Mouse (Mus musculus): ENCODE measurements at regions not wholly inside any gene's neighbourhood (a gene's known extent, or its start where the extent isn't known, plus 50 kb on each side); places are given as distances from the start of the nearest gene placed in this dataset.

- no peaks in the 10 kb centered on the region for H3K36me3 ChIP-seq (ENCODE audit: control insufficient read depth, insufficient read depth, low read length)
- no peaks in the 10 kb centered on the region for H3K27me3 ChIP-seq (ENCODE audit: control insufficient read depth, insufficient read depth, low read length)
- H3K27ac ChIP-seq (ENCODE audit: control insufficient read depth, insufficient read depth, low read depth, low read length), result no peak overlapping the region
- no peak overlapping the region for H3K4me3 ChIP-seq (ENCODE audit: control insufficient read depth, low read depth, low read length)
- no peak for TF ChIP-seq CTCF (IDR thresholded peaks at IDR 0.05; ENCODE audit: control insufficient read depth, insufficient read depth, insufficient replicate concordance, low read depth, low read length)
- TF ChIP-seq POLR2A (IDR thresholded peaks at IDR 0.05; ENCODE audit: control insufficient read depth, low read depth, low read length), result no peak
- H3K4me1 ChIP-seq (ENCODE audit: control insufficient read depth, insufficient read depth, low read length), result no peaks in the 10 kb centered on the region
Measured at GRCm38 (mm10) chr11:20993580-20993979, 97.5 kb upstream of the Peli1 start.

- TF ChIP-seq POLR2A (IDR thresholded peaks at IDR 0.05; ENCODE audit: control insufficient read depth, low read depth, low read length) (no peak), CTCF (IDR thresholded peaks at IDR 0.05; ENCODE audit: control insufficient read depth, insufficient read depth, insufficient replicate concordance, low read depth, low read length) (no peak)
- no peaks in the 10 kb centered on the region for H3K36me3 ChIP-seq (ENCODE audit: control insufficient read depth, insufficient read depth, low read length)
- H3K4me1 ChIP-seq (ENCODE audit: control insufficient read depth, insufficient read depth, low read length), result no peaks in the 10 kb centered on the region
- no peak overlapping the region for H3K4me3 ChIP-seq (ENCODE audit: control insufficient read depth, low read depth, low read length)
- no peaks in the 10 kb centered on the region for H3K27me3 ChIP-seq (ENCODE audit: control insufficient read depth, insufficient read depth, low read length)
- no peak overlapping the region for H3K27ac ChIP-seq (ENCODE audit: control insufficient read depth, insufficient read depth, low read depth, low read length)
Measured at GRCm38 (mm10) chr11:21001400-21001799, 89.7 kb upstream of the Peli1 start.

- no peaks in the 10 kb centered on the region for H3K36me3 ChIP-seq (ENCODE audit: control insufficient read depth, insufficient read depth, low read length)
- TF ChIP-seq POLR2A (IDR thresholded peaks at IDR 0.05; ENCODE audit: control insufficient read depth, low read depth, low read length), result no peak
- TF ChIP-seq CTCF (IDR thresholded peaks at IDR 0.05; ENCODE audit: control insufficient read depth, insufficient read depth, insufficient replicate concordance, low read depth, low read length), result no peak
- H3K27ac ChIP-seq (ENCODE audit: control insufficient read depth, insufficient read depth, low read depth, low read length), result no peak overlapping the region
- no peak overlapping the region for H3K4me3 ChIP-seq (ENCODE audit: control insufficient read depth, low read depth, low read length)
- no peaks in the 10 kb centered on the region for H3K4me1 ChIP-seq (ENCODE audit: control insufficient read depth, insufficient read depth, low read length)
- no peaks in the 10 kb centered on the region for H3K27me3 ChIP-seq (ENCODE audit: control insufficient read depth, insufficient read depth, low read length)
Measured at GRCm38 (mm10) chr11:21007222-21007621, 83.9 kb upstream of the Peli1 start.

GRCm38 (mm10) chr11:21009505-21009904, 81.6 kb upstream of the Peli1 start:
- Histone ChIP-seq H3K36me3 (ENCODE audit: control insufficient read depth, insufficient read depth, low read length) (no peaks in the 10 kb centered on the region), H3K27ac (ENCODE audit: control insufficient read depth, insufficient read depth, low read depth, low read length) (no peak overlapping the region), H3K27me3 (ENCODE audit: control insufficient read depth, insufficient read depth, low read length) (no peaks in the 10 kb centered on the region), H3K4me1 (ENCODE audit: control insufficient read depth, insufficient read depth, low read length) (no peaks in the 10 kb centered on the region), H3K4me3 (ENCODE audit: control insufficient read depth, low read depth, low read length) (no peak overlapping the region)
- TF ChIP-seq POLR2A (IDR thresholded peaks at IDR 0.05; ENCODE audit: control insufficient read depth, low read depth, low read length) (no peak), CTCF (IDR thresholded peaks at IDR 0.05; ENCODE audit: control insufficient read depth, insufficient read depth, insufficient replicate concordance, low read depth, low read length) (no peak)

GRCm38 (mm10) chr11:21010867-21011266, 80.2 kb upstream of the Peli1 start:
- Histone ChIP-seq H3K4me3 (ENCODE audit: control insufficient read depth, low read depth, low read length) (no peak overlapping the region), H3K36me3 (ENCODE audit: control insufficient read depth, insufficient read depth, low read length) (no peaks in the 10 kb centered on the region), H3K27ac (ENCODE audit: control insufficient read depth, insufficient read depth, low read depth, low read length) (no peak overlapping the region), H3K4me1 (ENCODE audit: control insufficient read depth, insufficient read depth, low read length) (no peaks in the 10 kb centered on the region), H3K27me3 (ENCODE audit: control insufficient read depth, insufficient read depth, low read length) (no peaks in the 10 kb centered on the region)
- no peak for TF ChIP-seq CTCF (IDR thresholded peaks at IDR 0.05; ENCODE audit: control insufficient read depth, insufficient read depth, insufficient replicate concordance, low read depth, low read length)
- TF ChIP-seq POLR2A (IDR thresholded peaks at IDR 0.05; ENCODE audit: control insufficient read depth, low read depth, low read length), result no peak

- TF ChIP-seq POLR2A (IDR thresholded peaks at IDR 0.05; ENCODE audit: control insufficient read depth, low read depth, low read length) (no peak), CTCF (IDR thresholded peaks at IDR 0.05; ENCODE audit: control insufficient read depth, insufficient read depth, insufficient replicate concordance, low read depth, low read length) (no peak)
- Histone ChIP-seq H3K36me3 (ENCODE audit: control insufficient read depth, insufficient read depth, low read length) (no peaks in the 10 kb centered on the region), H3K4me3 (ENCODE audit: control insufficient read depth, low read depth, low read length) (no peak overlapping the region), H3K27me3 (ENCODE audit: control insufficient read depth, insufficient read depth, low read length) (no peaks in the 10 kb centered on the region), H3K4me1 (ENCODE audit: control insufficient read depth, insufficient read depth, low read length) (no peaks in the 10 kb centered on the region), H3K27ac (ENCODE audit: control insufficient read depth, insufficient read depth, low read depth, low read length) (no peak overlapping the region)
Measured at GRCm38 (mm10) chr11:21014250-21014649, 76.8 kb upstream of the Peli1 start.

- TF ChIP-seq CTCF (IDR thresholded peaks at IDR 0.05; ENCODE audit: control insufficient read depth, insufficient read depth, insufficient replicate concordance, low read depth, low read length) (no peak), POLR2A (IDR thresholded peaks at IDR 0.05; ENCODE audit: control insufficient read depth, low read depth, low read length) (no peak)
- H3K36me3 ChIP-seq (ENCODE audit: control insufficient read depth, insufficient read depth, low read length), result no peaks in the 10 kb centered on the region
- no peaks in the 10 kb centered on the region for H3K4me1 ChIP-seq (ENCODE audit: control insufficient read depth, insufficient read depth, low read length)
- no peak overlapping the region for H3K4me3 ChIP-seq (ENCODE audit: control insufficient read depth, low read depth, low read length)
- H3K27me3 ChIP-seq (ENCODE audit: control insufficient read depth, insufficient read depth, low read length), result no peaks in the 10 kb centered on the region
- H3K27ac ChIP-seq (ENCODE audit: control insufficient read depth, insufficient read depth, low read depth, low read length), result no peak overlapping the region
Measured at GRCm38 (mm10) chr11:21015536-21015935, 75.6 kb upstream of the Peli1 start.

Measured in testis, adult 2 months (tissue).